Mouse (Mus musculus) CH12.LX (cell line): Measurements from ENCODE around the gene Rbm19. TPM values are rescaled to one million over a fixed set of nuclear protein-coding genes. Genes with fewer than 3 reads are reported as not detected.

Experiments
- DNase-seq: peaks from one replicate; pipeline ENCODE4 v3.0.0-alpha.2; 2013; ENCODE audit errors: extremely low read depth
- H3K27ac ChIP-seq: 2 replicates; pipeline ENCODE4 v1.5.1; 2012; ENCODE audit warnings: low read depth, mild to moderate bottlenecking, control low read depth, moderate library complexity; ENCODE audit not compliant: insufficient read depth
- H3K27me3 ChIP-seq: replicated peaks from 2 replicates; pipeline ENCODE3; 2012; ENCODE audit warnings: inconsistent platforms
- H3K36me3 ChIP-seq, 2 experiments: replicated peaks in 1 of 2; 2 replicates each; pipeline versions ENCODE3 to v1.6.1; 2012; ENCODE audit warnings: inconsistent platforms in 1 of 2, low read length in 1 of 2, mild to moderate bottlenecking in 1 of 2, mixed read lengths in 1 of 2, moderate library complexity in 1 of 2; ENCODE audit not compliant: control insufficient read depth in 1 of 2, insufficient read depth in 1 of 2
- H3K4me1 ChIP-seq, 2 experiments: 2 replicates each; pipeline ENCODE4 v1.6.1; 2012; ENCODE audit warnings: inconsistent platforms in 1 of 2, moderate library complexity in 1 of 2; ENCODE audit not compliant: insufficient read depth in 2 of 2, control insufficient read depth in 1 of 2
- H3K4me2 ChIP-seq: 2 replicates; pipeline ENCODE4 v1.6.1; 2012; ENCODE audit warnings: low read depth, mild to moderate bottlenecking, control low read depth; ENCODE audit not compliant: poor library complexity, insufficient read depth, severe bottlenecking
- H3K4me3 ChIP-seq, 3 experiments: fragments of 150-350 bp in 1 of 3; sonication (generic) in 1 of 3; replicated peaks in 1 of 3; 2 replicates each; pipeline versions ENCODE3 to v1.5.1; 2011 to 2012; ENCODE audit warnings: low read depth in 2 of 3, low read length in 2 of 3, mild to moderate bottlenecking in 2 of 3, moderate library complexity in 2 of 3, control low read depth in 1 of 3, improper control_type of control experiment in 1 of 3, inconsistent platforms in 1 of 3, mixed read lengths in 1 of 3; ENCODE audit not compliant: poor library complexity in 1 of 3
- H3K79me2 ChIP-seq: replicated peaks from 2 replicates; pipeline ENCODE4 v1.6.1; 2012; ENCODE audit warnings: mild to moderate bottlenecking, moderate library complexity; ENCODE audit not compliant: control insufficient read depth, poor library complexity, insufficient read depth, severe bottlenecking; ENCODE audit errors: extremely low read depth
- H3K9ac ChIP-seq: 2 replicates; pipeline ENCODE4 v1.6.1; 2012; ENCODE audit warnings: low read depth, mild to moderate bottlenecking, control low read depth, moderate library complexity; ENCODE audit not compliant: insufficient read depth
- H3K9me3 ChIP-seq: replicated peaks from 2 replicates; pipeline ENCODE3; 2012; ENCODE audit warnings: low read length, inconsistent platforms, mixed read lengths
- BHLHE40 ChIP-seq: IDR thresholded peaks from 2 replicates; pipeline ENCODE4 v1.6.1; 2011; ENCODE audit warnings: mild to moderate bottlenecking, low read depth, low read length, improper control_type of control experiment
- CHD2 ChIP-seq: IDR thresholded peaks from 2 replicates; pipeline ENCODE4 v1.6.1; 2011; ENCODE audit warnings: low read length, improper control_type of control experiment
- CTCF ChIP-seq, 2 experiments: IDR thresholded peaks in 1 of 2; conservative IDR thresholded peaks in 1 of 2; 2 replicates each; pipeline ENCODE4 v1.5.1; 2011 to 2012; ENCODE audit warnings: low read depth in 2 of 2, low read length in 2 of 2, improper control_type of control experiment in 1 of 2, inconsistent platforms in 1 of 2, mild to moderate bottlenecking in 1 of 2, moderate library complexity in 1 of 2
- E2F4 ChIP-seq: IDR thresholded peaks from 2 replicates; pipeline ENCODE4 v1.6.1; 2011; ENCODE audit warnings: low read depth, low read length, improper control_type of control experiment; ENCODE audit not compliant: insufficient replicate concordance
- ELF1 ChIP-seq: IDR thresholded peaks from 2 replicates; pipeline ENCODE4 v1.6.1; 2014; ENCODE audit warnings: low read depth, mild to moderate bottlenecking, inconsistent platforms, low read length, improper control_type of control experiment
- HCFC1 ChIP-seq: IDR thresholded peaks from 2 replicates; pipeline ENCODE4 v1.6.1; 2012; ENCODE audit warnings: low read depth, mild to moderate bottlenecking, inconsistent platforms, low read length, improper control_type of control experiment
- IRF4 ChIP-seq: IDR thresholded peaks from 2 replicates; pipeline ENCODE4 v1.6.1; 2014; ENCODE audit warnings: low read depth, mild to moderate bottlenecking, inconsistent platforms, low read length, improper control_type of control experiment
- JUND ChIP-seq: conservative IDR thresholded peaks from 2 replicates; pipeline ENCODE4 v1.6.1; 2011; ENCODE audit warnings: low read depth, low read length, improper control_type of control experiment
- KAT2A ChIP-seq: IDR thresholded peaks from 2 replicates; pipeline ENCODE4 v1.6.1; 2012; ENCODE audit warnings: low read length, improper control_type of control experiment, inconsistent platforms; ENCODE audit not compliant: insufficient replicate concordance
- MAFK ChIP-seq: IDR thresholded peaks from 2 replicates; pipeline ENCODE4 v1.6.1; 2011; ENCODE audit warnings: low read length, improper control_type of control experiment; ENCODE audit not compliant: insufficient replicate concordance
- MAX ChIP-seq: IDR thresholded peaks from 2 replicates; pipeline ENCODE4 v1.6.1; 2011; ENCODE audit warnings: low read length, improper control_type of control experiment
- MAZ ChIP-seq: IDR thresholded peaks from 2 replicates; pipeline ENCODE4 v1.6.1; 2012; ENCODE audit warnings: low read depth, mild to moderate bottlenecking, inconsistent platforms, low read length, improper control_type of control experiment, moderate library complexity
- MEF2A ChIP-seq: IDR thresholded peaks from 2 replicates; pipeline ENCODE4 v1.6.1; 2014; ENCODE audit warnings: low read depth, mild to moderate bottlenecking, inconsistent platforms, low read length, improper control_type of control experiment, borderline replicate concordance
- MXI1 ChIP-seq: IDR thresholded peaks from 2 replicates; pipeline ENCODE4 v1.6.1; 2011; ENCODE audit warnings: mild to moderate bottlenecking, low read depth, low read length, improper control_type of control experiment
- MYC ChIP-seq: IDR thresholded peaks from 2 replicates; pipeline ENCODE4 v1.6.1; 2011; ENCODE audit warnings: low read depth, mild to moderate bottlenecking, improper control_type of control experiment, low read length
- NELFE ChIP-seq: IDR thresholded peaks from 2 replicates; pipeline ENCODE4 v1.6.1; 2011; ENCODE audit warnings: low read depth, low read length, improper control_type of control experiment
- NRF1 ChIP-seq: IDR thresholded peaks from 2 replicates; pipeline ENCODE4 v1.6.1; 2014; ENCODE audit warnings: low read depth, mild to moderate bottlenecking, inconsistent platforms, low read length, improper control_type of control experiment, moderate library complexity
- PAX5 ChIP-seq: IDR thresholded peaks from 2 replicates; pipeline ENCODE4 v1.6.1; 2012; ENCODE audit warnings: low read length, inconsistent platforms, mixed read lengths
- POLR2A ChIP-seq: IDR thresholded peaks from 2 replicates; pipeline ENCODE4 v1.6.1; 2011; ENCODE audit warnings: low read depth, mild to moderate bottlenecking, improper control_type of control experiment, low read length
- POLR2AphosphoS2 ChIP-seq: IDR thresholded peaks from 2 replicates; pipeline ENCODE4 v1.6.1; 2011; ENCODE audit warnings: low read depth, low read length, improper control_type of control experiment
- RCOR1 ChIP-seq: conservative IDR thresholded peaks from 2 replicates; pipeline ENCODE4 v1.6.1; 2012; ENCODE audit warnings: low read depth, mild to moderate bottlenecking, inconsistent platforms, low read length, improper control_type of control experiment
- SIN3A ChIP-seq: IDR thresholded peaks from 2 replicates; pipeline ENCODE4 v1.6.1; 2012; ENCODE audit warnings: low read length, improper control_type of control experiment, inconsistent platforms
- SMC3 ChIP-seq: IDR thresholded peaks from 2 replicates; pipeline ENCODE4 v1.6.1; 2011; ENCODE audit warnings: low read depth, low read length, improper control_type of control experiment
- TBP ChIP-seq: conservative IDR thresholded peaks from 2 replicates; pipeline ENCODE4 v1.6.1; 2011; ENCODE audit warnings: low read depth, low read length, improper control_type of control experiment
- TCF12 ChIP-seq: IDR thresholded peaks from 2 replicates; pipeline ENCODE4 v1.6.1; 2014; ENCODE audit warnings: low read depth, mild to moderate bottlenecking, inconsistent platforms, low read length, improper control_type of control experiment
- UBTF ChIP-seq: IDR thresholded peaks from 2 replicates; pipeline ENCODE4 v1.6.1; 2012; ENCODE audit warnings: low read depth, mild to moderate bottlenecking, inconsistent platforms, low read length, improper control_type of control experiment, moderate library complexity
- USF1 ChIP-seq: IDR thresholded peaks from 2 replicates; pipeline ENCODE4 v1.6.1; 2014; ENCODE audit warnings: low read depth, mild to moderate bottlenecking, inconsistent platforms, low read length, improper control_type of control experiment
- USF2 ChIP-seq: conservative IDR thresholded peaks from 2 replicates; pipeline ENCODE4 v1.6.1; 2011; ENCODE audit warnings: low read depth, low read length, improper control_type of control experiment
- ZC3H11A ChIP-seq: IDR thresholded peaks from 2 replicates; pipeline ENCODE4 v1.6.1; 2012; ENCODE audit warnings: low read depth, mild to moderate bottlenecking, inconsistent platforms, low read length, improper control_type of control experiment
- ZKSCAN1 ChIP-seq: IDR thresholded peaks from 2 replicates; pipeline ENCODE4 v1.6.1; 2012; ENCODE audit warnings: low read depth, inconsistent platforms, low read length, improper control_type of control experiment, borderline replicate concordance
- ZMIZ1 ChIP-seq: IDR thresholded peaks from 2 replicates; pipeline ENCODE4 v1.6.1; 2012; ENCODE audit warnings: low read depth, mild to moderate bottlenecking, inconsistent platforms, low read length, improper control_type of control experiment
- ZNF384 ChIP-seq: IDR thresholded peaks from 2 replicates; pipeline ENCODE4 v1.6.1; 2012; ENCODE audit warnings: low read depth, low read length, improper control_type of control experiment, inconsistent platforms
- dilution Hi-C: fragments of 300-500 bp; cut with MboI; formaldehyde crosslinking; loops from 2 replicates; pipeline ENCODE4 v1.14.3; 2020; ENCODE audit warnings: low sequenced_read_pairs; ENCODE audit not compliant: extremely low pct_unique_long_range_greater_than_20kb, extremely low pct_ligation_motif_present
- in situ Hi-C: fragments of 300-500 bp; cut with MboI; formaldehyde crosslinking; loops from 3 replicates; pipeline ENCODE4 v1.14.3; 2019; ENCODE audit warnings: low sequenced_read_pairs, low pct_ligation_motif_present, low pct_unique_long_range_greater_than_20kb, mixed read lengths
- polyA plus RNA-seq: library from polyadenylated mRNA; unstranded; fragments of >175 nt; gene quantifications from 2 replicates; pipeline ENCODE4 v1.2.1, GENCODE M21; 2012; ENCODE audit warnings: low read depth; ENCODE audit not compliant: insufficient read length
- total RNA-seq, 2 experiments: library from RNA; depleted of rRNA; stranded (reverse); fragments of 300-350 nt in 1 of 2; fragments of >200 nt in 1 of 2; gene quantifications; 2 replicates each; pipeline ENCODE4 v1.2.3; 2012 to 2014

Rbm19 gene
- total RNA-seq (2012; rRNA removed) (56.5 and 76.1 TPM in 2 replicates), total RNA-seq (2014; rRNA removed) (30.6 and 36.2 TPM in 2 replicates), polyA plus RNA-seq (81.4 and 94.6 TPM in 2 replicates)

GRCm38 (mm10) chr5:120116261-120117050, at the start of gene Rbm19:
Rbm19 (plus strand) TSS chr5:120116465.
- in situ Hi-C loops (no loop called here), dilution Hi-C loops (no loop called here)
- Histone ChIP-seq H3K36me3 (peaks cover 27 to 36% of the 10 kb centered on the region in 2 experiments), H3K9me3 (no peaks in the 10 kb centered on the region), H3K27ac (no peak within 1 kb of the TSS), H3K27me3 (peaks cover 26% of the 10 kb centered on the region), H3K79me2 (peaks cover 15% of the 10 kb centered on the region), H3K4me2 (peak within 1 kb of the TSS; percentile 39), H3K4me3 (peak within 1 kb of the TSS; percentile 90 to 98 (median 90)), H3K9ac (peak within 1 kb of the TSS; percentile 79), H3K4me1 (peaks cover 3 to 13% of the 10 kb centered on the region in 2 experiments)
- DNase-seq = peak; percentile 91
- TF ChIP-seq MEF2A (peak; percentile 34; the same call in 1 of the 2 replicates), BHLHE40 (peak; percentile 89), TBP (peak; percentile 62), E2F4 (no peak), POLR2A (peak; percentile 87), USF2 (peak; percentile 90), MAFK (no peak), HCFC1 (peak; percentile 83), JUND (no peak), MYC (peak; percentile 67; the same call in 1 of the 2 replicates), NELFE (peak; percentile 82), CTCF (conservative IDR thresholded peaks at IDR 0.05 in 1 of 2, IDR thresholded peaks at IDR 0.05 in 1 of 2; ENCODE audit: low read depth in 2 of 2, low read length in 2 of 2) (peak in 1 of 2 experiments; percentile 31; a peak in 2 of 4 replicates), TCF12 (peak; percentile 93), CHD2 (no peak), ZNF384 (peak; percentile 41), ZC3H11A (no peak), ZKSCAN1 (no peak), MXI1 (peak; percentile 100), PAX5 (no peak), NRF1 (peak; percentile 48; the same call in 1 of the 2 replicates), SIN3A (peak; percentile 93), UBTF (0 out of 2 replicates have a peak, but pooled peaks have one; percentile 38), MAZ (no peak), RCOR1 (0 out of 2 replicates have a peak, but pooled peaks have one; percentile 47), KAT2A (0 out of 2 replicates have a peak, but pooled peaks have one; percentile 44), ZMIZ1 (peak; percentile 57; the same call in 1 of the 2 replicates), POLR2AphosphoS2 (peak; percentile 59; the same call in 1 of the 2 replicates), ELF1 (peak; percentile 94), MAX (peak; percentile 96), IRF4 (peak; percentile 52; the same call in 1 of the 2 replicates), SMC3 (no peak), USF1 (peak; percentile 97)
